Mouse (Mus musculus): Measurements from ENCODE around the gene Rundc1. TPM values are rescaled to one million over a fixed set of nuclear protein-coding genes. Genes with fewer than 3 reads are reported as not detected.
"Not testable (repeated sequence)": the region's sequence is repeated elsewhere in the genome, so short reads cannot be mapped to it uniquely, and the experiment has no call there.

The Rundc1 gene
- total and polyA plus RNA-seq, 3 experiments, result 6.8 to 13.5 (median 10.7) TPM

DNA sequence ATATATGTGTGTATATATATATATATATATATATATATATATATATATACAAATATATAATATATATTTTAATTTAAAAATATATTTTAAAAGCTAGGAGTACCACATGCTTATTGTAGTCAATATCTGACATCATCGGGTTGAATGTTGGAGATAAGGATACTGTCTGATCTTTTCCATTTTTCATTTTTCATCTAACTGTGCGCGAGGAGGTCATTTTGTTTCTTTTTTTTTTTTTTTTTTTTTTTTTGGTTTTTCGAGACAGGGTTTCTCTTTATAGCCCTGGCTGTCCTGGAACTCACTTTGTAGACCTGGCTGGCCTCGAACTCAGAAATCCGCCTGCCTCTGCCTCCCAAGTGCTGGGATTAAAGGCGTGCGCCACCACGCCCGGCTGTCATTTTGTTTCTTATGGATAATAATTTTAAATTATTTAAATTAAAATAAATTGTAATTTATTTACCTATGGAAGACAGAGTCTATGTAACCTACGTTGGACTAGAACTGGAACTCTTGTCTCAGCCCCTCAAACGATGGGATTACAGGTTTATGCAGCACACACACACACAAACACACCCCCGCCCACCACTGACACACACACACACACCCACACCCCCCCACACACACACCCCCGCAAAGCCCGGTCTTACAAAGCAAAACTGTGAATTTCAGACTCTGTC, 16.7 kb downstream of the Rundc1 start:
- DNase-seq (ENCODE audit: extremely low read depth); H3K27me3 ChIP-seq (replicated peaks); H3K9me3 ChIP-seq (replicated peaks; ENCODE audit: low read length); in situ Hi-C loops (cut with MboI; ENCODE audit: low pct_ligation_motif_present, low pct_unique_long_range_greater_than_20kb, low sequenced_read_pairs); dilution Hi-C loops (cut with MboI; ENCODE audit: extremely low pct_ligation_motif_present, extremely low pct_unique_long_range_greater_than_20kb, low sequenced_read_pairs); H3K27ac ChIP-seq (ENCODE audit: insufficient read depth, low read depth): not testable (repeated sequence)
- Histone ChIP-seq H3K4me3 (replicated peaks in 1 of 3; ENCODE audit: low read depth in 2 of 3, low read length in 2 of 3, poor library complexity in 1 of 3) (peak overlapping the region; percentile 43 to 98 (median 56)), H3K36me3 (replicated peaks in 1 of 2; ENCODE audit: control insufficient read depth in 1 of 2, insufficient read depth in 1 of 2, low read length in 1 of 2) (peaks cover 29 to 38% of the 10 kb centered on the region in 2 experiments), H3K4me2 (ENCODE audit: insufficient read depth, low read depth, poor library complexity, severe bottlenecking) (peak overlapping the region; percentile 23; the same call in 1 of the 2 replicates), H3K79me2 (replicated peaks; ENCODE audit: control insufficient read depth, extremely low read depth, insufficient read depth, poor library complexity, severe bottlenecking) (peaks cover 32% of the 10 kb centered on the region), H3K4me1 (ENCODE audit: control insufficient read depth in 1 of 2, insufficient read depth in 2 of 2) (peaks cover 12 to 25% of the 10 kb centered on the region in 2 experiments), H3K9ac (ENCODE audit: insufficient read depth, low read depth) (peak overlapping the region; percentile 54; the same call in 1 of the 2 replicates)
- TF ChIP-seq ZNF384 (IDR thresholded peaks at IDR 0.05; ENCODE audit: low read depth, low read length) (peak; percentile 69; the same call in 1 of the 2 replicates), CHD1 (IDR thresholded peaks at IDR 0.05; ENCODE audit: low read depth, low read length) (peak; percentile 74; the same call in 1 of the 2 replicates), EP300 (IDR thresholded peaks at IDR 0.05; ENCODE audit: low read length) (peak; percentile 34; the same call in 1 of the 2 replicates)

DNA sequence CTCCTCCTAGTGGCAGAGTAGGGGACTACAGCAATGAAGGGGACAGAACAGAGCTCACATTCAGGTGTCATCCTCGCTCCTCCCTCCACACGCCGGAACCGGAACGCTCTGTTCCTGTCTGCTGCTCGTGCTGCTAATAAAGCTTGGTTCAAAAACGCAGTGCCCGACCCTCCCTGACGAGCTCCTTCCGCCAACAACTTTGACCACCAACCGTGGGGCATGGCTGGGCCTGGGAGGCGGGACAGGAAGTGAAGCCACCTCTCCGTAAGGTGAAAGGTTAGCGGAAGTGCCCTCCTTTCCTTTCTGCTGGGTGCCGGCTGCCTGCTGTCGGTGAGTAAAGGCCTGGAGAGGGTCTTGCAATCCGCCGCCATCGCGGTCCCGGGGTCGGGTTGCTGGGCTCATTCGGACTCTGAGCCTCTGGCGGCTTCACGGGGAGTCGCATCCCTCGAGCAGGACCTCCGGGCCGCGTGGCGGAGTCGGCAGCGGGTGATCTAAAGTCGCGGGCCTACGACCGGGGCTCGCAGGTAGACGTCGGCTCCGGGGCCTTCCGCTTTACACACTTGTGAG, 17.3 kb downstream of the Rundc1 start, which contains the start of gene Rpl27:
Rpl27 (plus strand) TSS at position 172 of the 567 bp plus-strand sequence.
- H3K79me2 ChIP-seq (replicated peaks; ENCODE audit: control insufficient read depth, extremely low read depth, insufficient read depth, poor library complexity, severe bottlenecking), result peaks cover 32% of the 10 kb centered on the region
- H3K27ac ChIP-seq (ENCODE audit: insufficient read depth, low read depth), result peak within 1 kb of the TSS; percentile 72
- dilution Hi-C loops (cut with MboI; ENCODE audit: extremely low pct_ligation_motif_present, extremely low pct_unique_long_range_greater_than_20kb, low sequenced_read_pairs), result no loop called here
- peak within 1 kb of the TSS; percentile 100 for H3K9ac ChIP-seq (ENCODE audit: insufficient read depth, low read depth)
- H3K27me3 ChIP-seq (replicated peaks), result no peaks in the 10 kb centered on the region
- peak within 1 kb of the TSS; percentile 97 for H3K4me2 ChIP-seq (ENCODE audit: insufficient read depth, low read depth, poor library complexity, severe bottlenecking)
- no peaks in the 10 kb centered on the region for H3K9me3 ChIP-seq (replicated peaks; ENCODE audit: low read length)
- peak; percentile 100 for DNase-seq (ENCODE audit: extremely low read depth)
- in situ Hi-C loops (cut with MboI; ENCODE audit: low pct_ligation_motif_present, low pct_unique_long_range_greater_than_20kb, low sequenced_read_pairs), result no loop called here
- H3K4me3 ChIP-seq (replicated peaks in 1 of 3; ENCODE audit: low read depth in 2 of 3, low read length in 2 of 3, poor library complexity in 1 of 3), result peak within 1 kb of the TSS; percentile 74 to 98 (median 98)
- peaks cover 12 to 25% of the 10 kb centered on the region in 2 experiments for H3K4me1 ChIP-seq (ENCODE audit: control insufficient read depth in 1 of 2, insufficient read depth in 2 of 2)
- H3K36me3 ChIP-seq (replicated peaks in 1 of 2; ENCODE audit: control insufficient read depth in 1 of 2, insufficient read depth in 1 of 2, low read length in 1 of 2), result peaks cover 29 to 33% of the 10 kb centered on the region in 2 experiments
- TF ChIP-seq ZNF384 (IDR thresholded peaks at IDR 0.05; ENCODE audit: low read depth, low read length) (peak; percentile 75), MAFK (IDR thresholded peaks at IDR 0.05; ENCODE audit: insufficient replicate concordance, low read length) (no peak), ZMIZ1 (IDR thresholded peaks at IDR 0.05; ENCODE audit: low read depth, low read length) (peak; percentile 97), BHLHE40 (IDR thresholded peaks at IDR 0.05; ENCODE audit: low read depth, low read length) (peak; percentile 64), POLR2AphosphoS2 (IDR thresholded peaks at IDR 0.05; ENCODE audit: low read depth, low read length) (peak; percentile 73; the same call in 1 of the 2 replicates), MYC (IDR thresholded peaks at IDR 0.05; ENCODE audit: low read depth, low read length) (peak; percentile 99), UBTF (IDR thresholded peaks at IDR 0.05; ENCODE audit: low read depth, low read length) (peak; percentile 51; the same call in 1 of the 2 replicates), IRF4 (IDR thresholded peaks at IDR 0.05; ENCODE audit: low read depth, low read length) (peak; percentile 80; the same call in 1 of the 2 replicates), JUND (conservative IDR thresholded peaks at IDR 0.05; ENCODE audit: low read depth, low read length) (peak; percentile 59; the same call in 1 of the 2 replicates), MAX (IDR thresholded peaks at IDR 0.05; ENCODE audit: low read length) (peak; percentile 91), TBP (conservative IDR thresholded peaks at IDR 0.05; ENCODE audit: low read depth, low read length) (peak; percentile 97), TCF12 (IDR thresholded peaks at IDR 0.05; ENCODE audit: low read depth, low read length) (peak; percentile 97), JUN (IDR thresholded peaks at IDR 0.05; ENCODE audit: insufficient read depth, low read depth, low read length) (no peak), RCOR1 (conservative IDR thresholded peaks at IDR 0.05; ENCODE audit: low read depth, low read length) (no peak), CTCF (conservative IDR thresholded peaks at IDR 0.05 in 1 of 2, IDR thresholded peaks at IDR 0.05 in 1 of 2; ENCODE audit: low read depth in 2 of 2, low read length in 2 of 2) (peak; percentile 74 to 93), NRF1 (IDR thresholded peaks at IDR 0.05; ENCODE audit: low read depth, low read length) (peak; percentile 61), ETS1 (conservative IDR thresholded peaks at IDR 0.05; ENCODE audit: low read depth, low read length) (peak; percentile 76), HCFC1 (IDR thresholded peaks at IDR 0.05; ENCODE audit: low read depth, low read length) (peak; percentile 95), RAD21 (IDR thresholded peaks at IDR 0.05; ENCODE audit: low read depth, low read length) (peak; percentile 65), SMC3 (IDR thresholded peaks at IDR 0.05; ENCODE audit: low read depth, low read length) (peak; percentile 68), MEF2A (IDR thresholded peaks at IDR 0.05; ENCODE audit: borderline replicate concordance, low read depth, low read length) (peak; percentile 91), PAX5 (IDR thresholded peaks at IDR 0.05; ENCODE audit: low read length) (no peak), GABPA (IDR thresholded peaks at IDR 0.05; ENCODE audit: insufficient replicate concordance, low read depth, low read length) (peak; percentile 86; the same call in 1 of the 2 replicates), NELFE (IDR thresholded peaks at IDR 0.05; ENCODE audit: low read depth, low read length) (peak; percentile 98), POLR2A (IDR thresholded peaks at IDR 0.05; ENCODE audit: low read depth, low read length) (peak; percentile 99), ZKSCAN1 (IDR thresholded peaks at IDR 0.05; ENCODE audit: borderline replicate concordance, low read depth, low read length) (no peak; the same call in 1 of the 2 replicates), EP300 (IDR thresholded peaks at IDR 0.05; ENCODE audit: low read length) (no peak; the same call in 1 of the 2 replicates), MAZ (IDR thresholded peaks at IDR 0.05; ENCODE audit: low read depth, low read length) (peak; percentile 98; the same call in 1 of the 2 replicates), ZC3H11A (IDR thresholded peaks at IDR 0.05; ENCODE audit: low read depth, low read length) (no peak)

All from CH12.LX (cell line).